Mouse (Mus musculus) stomach, postnatal 0 days (tissue): ENCODE results near the gene Tnfsf15.

Experiments used
- CTCF ChIP-seq: IDR thresholded peaks from 2 replicates; pipeline ENCODE4 v1.5.1; 2016; ENCODE audit warnings: antibody characterized with exemption, low read depth, mild to moderate bottlenecking, moderate library complexity
- EP300 ChIP-seq: optimal IDR thresholded peaks from 2 replicates; pipeline ENCODE3; 2016; ENCODE audit warnings: antibody characterized with exemption

- TF ChIP-seq CTCF (no peak), EP300 (no peak)
Measured at GRCm38 (mm10) chr4:63757527-63758154, 12.7 kb upstream of the Tnfsf15 start.
